Mouse (Mus musculus) neural tube, embryonic 14.5 days (tissue): ENCODE data around the gene Tctn3. TPM values are rescaled to one million over a fixed set of nuclear protein-coding genes. Genes with fewer than 3 reads are reported as not detected.

ENCODE experiments used
- ATAC-seq: fragments of 200-750 bp; cut with Nextera tagmentation; 2 replicates; pipeline ENCODE4 v1.8.0; 2017; ENCODE audit warnings: low read depth, mild to moderate bottlenecking, moderate TSS enrichment, moderate library complexity
- H3K27ac ChIP-seq: fragments of 300-500 bp; sonication (generic); 2 replicates; pipeline ENCODE4 v1.5.1; 2014; ENCODE audit warnings: low read depth, mild to moderate bottlenecking, control low read depth, low read length, moderate library complexity, mixed read lengths
- H3K27me3 ChIP-seq: fragments of 300-500 bp; sonication (generic); 2 replicates; pipeline ENCODE4 v1.6.1; 2014; ENCODE audit warnings: low read length; ENCODE audit not compliant: control insufficient read depth, insufficient read depth
- H3K36me3 ChIP-seq: fragments of 300-500 bp; sonication (generic); 2 replicates; pipeline ENCODE4 v1.6.1; 2014; ENCODE audit warnings: low read length, mixed read lengths; ENCODE audit not compliant: control insufficient read depth, insufficient read depth
- H3K4me1 ChIP-seq: fragments of 300-500 bp; sonication (generic); 2 replicates; pipeline ENCODE4 v1.6.1; 2014; ENCODE audit warnings: low read length; ENCODE audit not compliant: control insufficient read depth, insufficient read depth
- H3K4me2 ChIP-seq: fragments of 300-500 bp; sonication (generic); 2 replicates; pipeline ENCODE4 v1.6.1; 2014; ENCODE audit warnings: mild to moderate bottlenecking, low read depth, low read length, control low read depth
- H3K4me3 ChIP-seq: fragments of 300-500 bp; sonication (generic); 2 replicates; pipeline ENCODE4 v1.5.1; 2014; ENCODE audit warnings: low read depth, low read length, control low read depth, mixed read lengths
- H3K9ac ChIP-seq: fragments of 300-500 bp; sonication (generic); replicated peaks from 2 replicates; pipeline ENCODE4 v1.6.1; 2014; ENCODE audit warnings: low read depth, mild to moderate bottlenecking, control low read depth, low read length, mixed read lengths
- H3K9me3 ChIP-seq: fragments of 300-500 bp; sonication (generic); 2 replicates; pipeline ENCODE4 v1.6.1; 2016; ENCODE audit warnings: low read length; ENCODE audit not compliant: control insufficient read depth
- WGBS: fragments of 180-500 bp; shearing (Covaris S2); extraction: QIAGEN DNeasy Blood & Tissue Kit; methylation state at CpG from one replicate; pipeline ENCODE4 v1.1.7; 2014; 5-methylcytosine and 5-hydroxymethylcytosine counted together
- polyA plus RNA-seq: library from polyadenylated mRNA; unstranded; fragments of >200 nt; fragmentation: Nextera tagmentation; extraction: Ambion mirVana; gene quantifications from 2 replicates; pipeline ENCODE4 v1.2.1, GENCODE M21; 2014

Tctn3 gene
- polyA plus RNA-seq: 15.3 and 16.1 TPM in 2 replicates

DNA sequence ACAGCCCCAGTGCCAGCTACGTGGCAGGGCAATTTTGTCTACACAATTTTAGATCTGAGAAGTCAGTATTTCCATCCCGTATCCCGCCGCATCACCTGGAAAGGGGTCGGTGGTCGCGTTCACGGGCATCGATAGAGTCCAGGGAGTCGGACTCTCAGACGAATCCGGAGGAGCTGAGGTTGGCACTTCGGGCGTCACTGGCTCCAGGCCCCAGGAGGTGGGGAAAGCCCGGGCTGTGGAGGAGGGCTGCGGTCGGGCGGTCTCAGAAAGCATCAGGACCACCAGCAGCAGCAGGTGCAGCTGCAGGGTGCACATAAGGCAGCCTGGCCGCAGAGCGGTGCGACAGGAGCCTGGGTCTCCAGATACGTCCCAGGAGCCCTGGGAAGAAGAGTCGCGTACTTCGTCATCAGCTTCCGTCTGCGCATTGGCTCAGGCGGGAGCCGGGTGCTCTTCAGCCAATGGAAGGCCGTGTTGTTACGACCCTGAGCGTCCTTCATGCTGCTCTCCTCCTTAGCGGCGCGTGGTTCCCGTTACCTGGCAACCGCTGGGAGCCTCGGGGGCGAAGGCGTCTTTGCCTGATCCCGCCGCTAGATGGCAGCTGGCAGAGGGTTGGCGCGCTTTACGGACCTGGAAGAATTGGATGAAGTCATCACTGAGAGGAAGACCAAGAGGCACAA is at the start of gene Tctn3, which contains the start of gene Entpd1:
Tctn3 (minus strand) TSS at position 404 of the 677 bp plus-strand sequence.
Entpd1 (plus strand) TSS at position 537 of the 677 bp plus-strand sequence.
- peak within 1 kb of the TSS; percentile 61 for H3K9ac ChIP-seq
- WGBS: 1% methylated on average over 45 of the region's 45 CpGs
- peak; percentile 100 for ATAC-seq

DNA sequence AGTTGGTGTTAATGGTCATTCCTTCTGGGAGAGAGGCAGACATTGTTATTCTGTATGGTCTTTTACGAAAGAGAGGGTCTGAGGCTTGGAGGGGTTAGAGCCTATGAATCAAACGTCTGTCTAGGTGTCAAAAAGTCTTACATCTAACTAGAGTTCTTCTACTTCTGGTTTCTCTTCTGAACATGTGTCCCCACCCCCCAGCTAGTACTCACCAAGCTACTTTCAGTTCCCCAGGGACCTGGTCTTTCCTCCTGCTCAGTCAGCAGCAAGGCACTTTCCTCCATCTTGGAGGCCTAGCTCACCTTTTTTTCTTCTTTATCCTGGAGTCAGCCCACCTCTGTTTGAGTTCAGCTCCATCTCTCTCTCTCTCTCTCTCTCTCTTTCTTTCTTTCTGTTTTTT is 49.1 kb upstream of the Tctn3 start:
- Histone ChIP-seq H3K4me2 (peak overlapping the region; percentile 55), H3K9ac (no peak overlapping the region), H3K27me3 (no peaks in the 10 kb centered on the region), H3K36me3 (no peaks in the 10 kb centered on the region), H3K27ac (peak overlapping the region; percentile 74; the same call in 1 of the 2 replicates), H3K4me1 (0 out of 2 replicates have a peak, but pooled peaks cover 7% of the 10 kb centered on the region), H3K4me3 (peak overlapping the region; percentile 27), H3K9me3 (no peaks in the 10 kb centered on the region)
- no peak for ATAC-seq
- 69% methylated on average over 2 of the region's 2 CpGs for WGBS

More for the DNA sequence above, at the start of gene Tctn3, which contains the start of gene Entpd1:
- H3K27ac ChIP-seq: 0 out of 2 replicates have a peak within 1 kb of the TSS, but pooled peaks have one; percentile 44
- peaks cover 6% of the 10 kb centered on the region for H3K4me1 ChIP-seq
- peaks cover 26% of the 10 kb centered on the region for H3K36me3 ChIP-seq
- no peaks in the 10 kb centered on the region for H3K9me3 ChIP-seq
- peak within 1 kb of the TSS; percentile 90 for H3K4me2 ChIP-seq
- H3K27me3 ChIP-seq: no peaks in the 10 kb centered on the region
- peak within 1 kb of the TSS; percentile 71 for H3K4me3 ChIP-seq

DNA sequence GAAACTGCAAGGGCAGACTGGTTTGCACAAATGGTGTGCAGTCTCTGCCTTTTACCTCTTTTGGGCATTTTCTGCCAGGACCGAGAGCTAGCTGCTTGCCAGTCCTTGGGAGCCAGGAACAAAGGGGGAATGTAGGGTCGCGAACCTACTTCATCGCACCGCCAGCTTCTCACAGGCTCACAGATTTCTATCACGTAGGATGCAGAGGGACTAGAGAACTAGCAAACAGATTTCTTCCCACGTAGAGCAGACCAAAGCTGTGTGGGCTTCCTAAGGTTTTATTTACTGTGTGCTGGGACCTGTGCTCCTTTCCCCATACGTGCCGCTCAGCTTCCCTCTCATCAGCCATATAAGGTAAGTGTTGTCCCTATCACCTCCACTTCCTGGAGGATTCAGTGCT is 48.5 kb upstream of the Tctn3 start:
- Histone ChIP-seq H3K27ac (peak overlapping the region; percentile 74), H3K9ac (peak overlapping the region; percentile 34), H3K27me3 (no peaks in the 10 kb centered on the region), H3K9me3 (no peaks in the 10 kb centered on the region), H3K4me1 (0 out of 2 replicates have a peak, but pooled peaks cover 7% of the 10 kb centered on the region), H3K36me3 (no peaks in the 10 kb centered on the region), H3K4me2 (peak overlapping the region; percentile 55), H3K4me3 (peak overlapping the region; percentile 27)
- 0 out of 2 replicates have a peak, but pooled peaks have one; percentile 30 for ATAC-seq
- 7% methylated on average over 9 of the region's 9 CpGs for WGBS

DNA sequence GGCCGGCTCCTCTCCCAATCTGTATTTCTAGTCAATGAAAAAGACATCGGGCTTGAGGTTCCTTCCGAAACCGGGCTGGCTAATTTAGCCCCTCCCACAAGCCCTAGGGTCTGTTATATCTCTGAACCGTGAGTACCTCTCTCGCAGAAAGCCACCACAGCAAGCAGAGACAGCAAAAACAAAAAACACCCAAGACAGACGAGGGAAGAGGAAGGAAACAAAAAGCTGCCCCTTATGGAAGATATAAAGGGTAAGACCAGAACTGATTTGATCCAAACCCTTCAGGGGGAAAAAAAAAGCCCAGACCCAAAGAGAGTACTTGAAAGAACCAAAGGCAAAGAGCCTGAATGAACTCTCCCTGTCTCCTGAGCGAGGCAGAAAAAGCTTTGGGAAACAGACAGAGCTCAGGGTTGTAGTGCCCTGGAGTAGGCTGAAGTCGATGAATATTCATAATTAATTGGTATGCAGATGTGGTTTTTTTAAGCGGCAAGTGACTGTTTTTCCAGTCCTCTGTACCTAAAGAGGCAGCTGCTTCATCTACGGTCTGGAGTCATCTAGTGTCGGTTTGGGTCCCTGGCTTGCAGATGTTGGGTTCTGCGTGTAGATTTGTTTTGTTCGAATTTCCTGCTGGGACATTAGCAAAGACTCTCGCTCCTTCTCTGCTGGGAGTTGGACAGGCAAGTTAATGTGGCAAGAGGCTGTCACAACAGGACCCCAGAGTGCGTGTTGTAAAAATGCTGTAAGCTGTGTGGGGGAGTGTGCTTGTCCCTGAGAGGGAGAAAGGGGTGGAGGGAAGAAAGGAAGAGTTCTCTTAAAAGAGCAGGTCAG is 47.8 kb upstream of the Tctn3 start:
- H3K9me3 ChIP-seq: no peaks in the 10 kb centered on the region
- peak overlapping the region; percentile 74 for H3K27ac ChIP-seq
- H3K4me3 ChIP-seq: peak overlapping the region; percentile 27
- H3K9ac ChIP-seq: peak overlapping the region; percentile 34; the same call in 1 of the 2 replicates
- 0 out of 2 replicates have a peak, but pooled peaks cover 7% of the 10 kb centered on the region for H3K4me1 ChIP-seq
- ATAC-seq: peak; percentile 76
- no peaks in the 10 kb centered on the region for H3K27me3 ChIP-seq
- H3K4me2 ChIP-seq: peak overlapping the region; percentile 55
- under 1% methylated on average over 16 of the region's 16 CpGs for WGBS
- no peaks in the 10 kb centered on the region for H3K36me3 ChIP-seq

DNA sequence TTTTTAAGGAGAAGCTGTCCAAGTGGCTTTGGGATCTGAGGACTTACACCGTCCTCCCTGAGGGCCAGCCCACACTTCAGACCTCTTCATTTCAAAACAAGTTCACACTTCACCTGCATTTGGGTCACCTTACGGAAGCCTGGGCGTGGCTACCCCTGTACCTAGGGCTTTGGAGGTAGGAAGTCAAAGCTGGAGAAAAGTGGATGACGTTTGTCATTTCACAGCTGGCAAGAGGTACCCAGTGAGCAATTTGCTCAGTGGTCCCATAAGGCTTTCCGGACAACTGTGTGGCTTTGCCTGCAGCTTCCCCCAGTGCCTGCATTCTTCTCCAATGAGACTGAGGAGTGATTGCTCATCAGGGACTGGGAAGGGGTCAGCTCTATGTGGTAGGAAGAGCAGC is 46.9 kb upstream of the Tctn3 start:
- Histone ChIP-seq H3K4me1 (0 out of 2 replicates have a peak, but pooled peaks cover 7% of the 10 kb centered on the region), H3K27ac (no peak overlapping the region), H3K4me3 (no peak overlapping the region), H3K27me3 (no peaks in the 10 kb centered on the region), H3K36me3 (no peaks in the 10 kb centered on the region), H3K4me2 (peak overlapping the region; percentile 55; the same call in 1 of the 2 replicates), H3K9me3 (no peaks in the 10 kb centered on the region), H3K9ac (no peak overlapping the region)
- ATAC-seq: no peak
- WGBS: 48% methylated on average over 5 of the region's 5 CpGs

- no peak overlapping the region for H3K9ac ChIP-seq
- no peak for ATAC-seq
- 0 out of 2 replicates have a peak, but pooled peaks cover 7% of the 10 kb centered on the region for H3K4me1 ChIP-seq
- H3K4me2 ChIP-seq: no peak overlapping the region
- 74% methylated on average over 6 of the region's 6 CpGs for WGBS
- no peaks in the 10 kb centered on the region for H3K9me3 ChIP-seq
- no peaks in the 10 kb centered on the region for H3K27me3 ChIP-seq
- H3K36me3 ChIP-seq: no peaks in the 10 kb centered on the region
- H3K27ac ChIP-seq: no peak overlapping the region
- no peak overlapping the region for H3K4me3 ChIP-seq
These were observed 46.2 kb upstream of the Tctn3 start for GRCm38 (mm10) chr19:40658281-40658680.

- Histone ChIP-seq H3K9me3 (no peaks in the 10 kb centered on the region), H3K36me3 (no peaks in the 10 kb centered on the region), H3K4me3 (no peak overlapping the region), H3K27me3 (no peaks in the 10 kb centered on the region), H3K27ac (no peak overlapping the region), H3K4me1 (0 out of 2 replicates have a peak, but pooled peaks cover 7% of the 10 kb centered on the region), H3K9ac (no peak overlapping the region), H3K4me2 (no peak overlapping the region)
- ATAC-seq: no peak
- 89% methylated on average over 5 of the region's 5 CpGs for WGBS
These were observed 44.2 kb upstream of the Tctn3 start for GRCm38 (mm10) chr19:40656207-40656606.

DNA sequence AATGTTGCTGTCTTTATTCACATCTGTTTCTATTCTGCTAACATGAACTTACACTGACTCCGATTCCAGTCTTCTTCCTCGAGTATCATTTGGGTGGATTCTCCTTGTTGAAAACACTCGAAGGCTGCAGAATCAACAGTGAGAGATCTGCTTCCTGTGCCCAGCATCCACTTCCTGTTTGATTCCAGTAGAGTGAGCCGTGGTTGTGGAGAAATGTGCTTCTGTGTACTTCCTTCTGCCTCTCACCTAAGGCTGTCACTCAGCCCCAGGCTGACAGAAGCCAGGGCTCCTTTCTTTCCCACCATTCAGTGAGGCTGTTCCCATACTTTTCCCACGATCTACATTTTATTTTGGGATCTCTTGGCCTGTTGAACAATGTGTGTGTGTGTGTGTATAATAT is 38.1 kb upstream of the Tctn3 start:
- H3K9ac ChIP-seq: no peak overlapping the region
- WGBS: 79% methylated on average over 5 of the region's 5 CpGs
- H3K9me3 ChIP-seq: no peaks in the 10 kb centered on the region
- H3K4me2 ChIP-seq: no peak overlapping the region
- H3K27me3 ChIP-seq: no peaks in the 10 kb centered on the region
- no peak for ATAC-seq
- H3K36me3 ChIP-seq: no peaks in the 10 kb centered on the region
- H3K4me3 ChIP-seq: no peak overlapping the region
- H3K27ac ChIP-seq: no peak overlapping the region
- no peaks in the 10 kb centered on the region for H3K4me1 ChIP-seq
